Mouse (Mus musculus): Measurements from ENCODE around the gene Tvp23a. TPM values are rescaled to one million over a fixed set of nuclear protein-coding genes. Genes with fewer than 3 reads are reported as not detected.

Gene Tvp23a
- polyA plus RNA-seq, 1 experiment, result 1.2 TPM

DNA sequence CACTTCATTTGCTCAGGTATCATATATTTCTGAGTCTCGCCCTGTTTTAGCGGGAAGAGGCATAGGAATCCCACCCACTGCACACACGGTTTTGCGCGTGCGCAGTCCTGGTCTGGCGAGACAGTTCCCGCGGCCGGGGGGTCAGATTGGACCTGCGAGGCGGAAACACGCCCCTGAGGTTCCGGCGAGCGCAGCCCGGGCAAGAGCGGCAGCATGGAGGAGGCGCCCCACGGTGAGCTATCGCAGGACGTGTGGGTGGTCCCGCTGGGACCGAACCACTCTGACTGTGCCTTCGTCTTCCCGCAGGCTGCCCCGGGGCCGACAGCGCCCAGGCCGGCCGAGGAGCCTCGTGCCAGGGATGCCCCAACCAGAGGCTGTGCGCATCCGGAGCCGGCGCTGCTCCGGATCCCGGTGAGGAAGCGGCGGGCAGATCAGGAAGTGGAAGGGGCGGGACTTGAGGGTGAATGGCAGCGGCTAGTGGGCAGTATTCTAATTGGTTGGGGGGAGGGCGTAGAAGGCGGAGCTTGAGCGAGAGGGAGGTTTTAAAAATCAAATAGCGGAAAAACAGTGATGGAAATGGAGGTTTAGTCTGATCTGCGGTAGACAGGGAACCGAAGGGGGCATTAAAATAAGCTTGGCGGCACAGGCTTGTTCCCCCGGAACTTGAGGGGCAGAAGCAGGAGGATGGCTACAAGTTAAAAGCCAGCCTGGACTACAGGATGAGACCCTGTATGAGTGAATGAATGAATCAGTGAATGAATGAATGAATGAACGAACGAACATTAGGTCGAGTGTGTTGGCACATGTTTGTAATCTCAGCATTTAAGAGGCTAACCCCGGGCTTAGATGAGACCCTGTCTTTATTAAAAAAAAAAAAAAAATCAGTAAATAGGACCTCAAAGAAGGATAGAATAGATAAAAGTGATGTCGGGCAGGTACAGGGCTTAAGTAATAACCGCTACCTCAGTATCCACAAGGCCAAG is 35.1 kb downstream of the Tvp23a start, which contains the start of gene Nubp1:
Nubp1 (plus strand) TSS at position 185 of the 983 bp plus-strand sequence.
- TF ChIP-seq CTCF (IDR thresholded peaks at IDR 0.05; ENCODE audit: insufficient read depth, low read length) (no peak), POLR2A (IDR thresholded peaks at IDR 0.05; ENCODE audit: borderline replicate concordance, extremely low read depth, low read depth, low read length) (peak; percentile 74)
- Histone ChIP-seq H3K4me1 (ENCODE audit: control insufficient read depth, insufficient read depth, low read length) (no peaks in the 10 kb centered on the region; the same call in 1 of the 2 replicates), H3K4me3 (replicated peaks; ENCODE audit: extremely low read depth, low read depth, low read length) (peak within 1 kb of the TSS; percentile 96)
- DNase-seq, result peak; percentile 95
- WGBS, result 2% methylated on average over 56 of the region's 56 CpGs

DNA sequence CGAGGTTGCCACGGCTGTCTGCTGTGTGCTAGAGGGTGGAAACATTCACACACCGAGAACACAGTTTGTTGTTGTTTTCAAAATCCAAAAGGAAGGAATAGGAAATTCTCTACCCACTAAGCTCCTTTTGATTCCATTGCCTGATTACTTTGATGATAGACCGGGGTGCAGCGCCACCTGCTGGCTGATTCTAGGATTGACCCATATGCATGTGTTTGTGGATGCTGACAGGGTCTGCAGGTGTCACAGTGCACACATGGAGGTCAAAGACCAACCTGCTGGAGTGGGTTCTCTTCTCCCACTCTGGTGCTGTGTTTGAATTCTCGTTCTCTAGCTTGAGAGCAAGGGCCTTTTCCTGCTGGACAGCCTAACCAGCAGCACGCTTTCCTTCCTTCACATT is 48.0 kb downstream of the Tvp23a start:
- Histone ChIP-seq H3K4me1 (ENCODE audit: control insufficient read depth, insufficient read depth, low read length) (no peaks in the 10 kb centered on the region), H3K4me3 (replicated peaks; ENCODE audit: extremely low read depth, low read depth, low read length) (no peak overlapping the region)
- WGBS, result 25% methylated on average over 7 of the region's 7 CpGs
- TF ChIP-seq POLR2A (IDR thresholded peaks at IDR 0.05; ENCODE audit: borderline replicate concordance, extremely low read depth, low read depth, low read length) (no peak), CTCF (IDR thresholded peaks at IDR 0.05; ENCODE audit: insufficient read depth, low read length) (peak; percentile 94)
- DNase-seq, result peak; percentile 88

- DNase-seq, result no peak
- no peaks in the 10 kb centered on the region for H3K4me1 ChIP-seq (ENCODE audit: control insufficient read depth, insufficient read depth, low read length)
- WGBS, result 63% methylated on average over 5 of the region's 5 CpGs
Measured at GRCm38 (mm10) chr16:10398755-10399154, 48.4 kb downstream of the Tvp23a start.

GRCm38 (mm10) chr16:10394699-10395540 is 52.2 kb downstream of the Tvp23a start, which contains the start of gene Tekt5:
Gene Tekt5, minus strand, starts transcription at chr16:10395490.
- WGBS, result 9% methylated on average over 37 of the region's 37 CpGs
- DNase-seq, result peak; percentile 77
- peak; percentile 72 for TF ChIP-seq CTCF (IDR thresholded peaks at IDR 0.05; ENCODE audit: insufficient read depth, low read length)
- no peak for TF ChIP-seq POLR2A (IDR thresholded peaks at IDR 0.05; ENCODE audit: borderline replicate concordance, extremely low read depth, low read depth, low read length)
- H3K4me3 ChIP-seq (replicated peaks; ENCODE audit: extremely low read depth, low read depth, low read length), result no peak within 1 kb of the TSS
- no peaks in the 10 kb centered on the region for H3K4me1 ChIP-seq (ENCODE audit: control insufficient read depth, insufficient read depth, low read length)

More at GRCm38 (mm10) chr16:10398755-10399154, 48.4 kb downstream of the Tvp23a start:
- no peak overlapping the region for H3K4me3 ChIP-seq (replicated peaks; ENCODE audit: extremely low read depth, low read depth, low read length)
- TF ChIP-seq POLR2A (IDR thresholded peaks at IDR 0.05; ENCODE audit: borderline replicate concordance, extremely low read depth, low read depth, low read length) (no peak), CTCF (IDR thresholded peaks at IDR 0.05; ENCODE audit: insufficient read depth, low read length) (no peak)

DNA sequence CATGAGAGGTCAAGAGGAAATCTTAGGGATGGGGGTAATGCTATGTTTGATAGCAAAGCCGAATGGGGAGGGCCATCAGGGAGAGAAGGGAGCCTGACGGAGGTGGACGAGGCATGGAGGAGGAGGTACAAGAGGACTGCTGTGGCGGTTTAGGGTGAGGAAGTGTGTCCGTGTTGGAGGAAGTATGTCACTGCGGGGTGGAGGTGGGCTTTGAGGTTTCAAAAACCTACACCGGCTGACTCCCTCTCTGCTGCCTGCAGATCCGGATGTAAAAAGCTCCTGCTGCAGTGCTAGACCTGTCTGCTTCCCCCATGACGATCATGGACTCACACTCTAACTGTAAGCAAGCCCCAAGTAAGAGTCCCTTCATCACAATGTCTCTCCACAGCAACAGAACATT is 54.6 kb downstream of the Tvp23a start:
- Histone ChIP-seq H3K4me1 (ENCODE audit: control insufficient read depth, insufficient read depth, low read length) (no peaks in the 10 kb centered on the region), H3K4me3 (replicated peaks; ENCODE audit: extremely low read depth, low read depth, low read length) (no peak overlapping the region)
- DNase-seq, result no peak
- WGBS, result 69% methylated on average over 9 of the region's 9 CpGs
- TF ChIP-seq POLR2A (IDR thresholded peaks at IDR 0.05; ENCODE audit: borderline replicate concordance, extremely low read depth, low read depth, low read length) (no peak), CTCF (IDR thresholded peaks at IDR 0.05; ENCODE audit: insufficient read depth, low read length) (no peak)

GRCm38 (mm10) chr16:10388634-10389365 is 58.4 kb downstream of the Tvp23a start:
- H3K4me1 ChIP-seq (ENCODE audit: control insufficient read depth, insufficient read depth, low read length), result peaks cover 5% of the 10 kb centered on the region
- 88% methylated on average over 6 of the region's 6 CpGs for WGBS
- DNase-seq, result no peak
- TF ChIP-seq CTCF (IDR thresholded peaks at IDR 0.05; ENCODE audit: insufficient read depth, low read length), result no peak
- no peak for TF ChIP-seq POLR2A (IDR thresholded peaks at IDR 0.05; ENCODE audit: borderline replicate concordance, extremely low read depth, low read depth, low read length)
- H3K4me3 ChIP-seq (replicated peaks; ENCODE audit: extremely low read depth, low read depth, low read length), result no peak overlapping the region

DNA sequence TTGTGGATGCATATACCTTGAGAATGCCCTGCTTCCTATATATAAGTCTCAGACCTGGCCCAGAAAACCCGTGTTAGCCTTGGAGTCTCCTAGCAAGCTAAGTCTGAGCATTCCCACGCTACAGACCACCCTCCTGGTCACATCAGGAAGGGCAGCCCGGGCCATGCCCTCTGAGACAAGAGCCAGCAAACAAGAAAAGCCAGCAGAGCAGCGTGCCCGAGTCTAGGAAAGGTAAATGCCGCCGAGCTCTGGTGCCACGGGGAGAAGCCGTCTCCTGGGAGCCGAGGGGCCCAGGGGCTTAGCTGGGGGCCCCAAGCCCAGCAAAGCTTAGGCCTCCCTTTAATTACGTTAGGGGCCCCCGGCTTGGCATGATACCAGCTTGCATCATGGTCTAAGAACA is 61.9 kb downstream of the Tvp23a start:
- DNase-seq, result no peak
- no peak for TF ChIP-seq POLR2A (IDR thresholded peaks at IDR 0.05; ENCODE audit: borderline replicate concordance, extremely low read depth, low read depth, low read length)
- no peak for TF ChIP-seq CTCF (IDR thresholded peaks at IDR 0.05; ENCODE audit: insufficient read depth, low read length)
- H3K4me1 ChIP-seq (ENCODE audit: control insufficient read depth, insufficient read depth, low read length), result peaks cover 5% of the 10 kb centered on the region
- 81% methylated on average over 12 of the region's 12 CpGs for WGBS
- no peak overlapping the region for H3K4me3 ChIP-seq (replicated peaks; ENCODE audit: extremely low read depth, low read depth, low read length)

DNA sequence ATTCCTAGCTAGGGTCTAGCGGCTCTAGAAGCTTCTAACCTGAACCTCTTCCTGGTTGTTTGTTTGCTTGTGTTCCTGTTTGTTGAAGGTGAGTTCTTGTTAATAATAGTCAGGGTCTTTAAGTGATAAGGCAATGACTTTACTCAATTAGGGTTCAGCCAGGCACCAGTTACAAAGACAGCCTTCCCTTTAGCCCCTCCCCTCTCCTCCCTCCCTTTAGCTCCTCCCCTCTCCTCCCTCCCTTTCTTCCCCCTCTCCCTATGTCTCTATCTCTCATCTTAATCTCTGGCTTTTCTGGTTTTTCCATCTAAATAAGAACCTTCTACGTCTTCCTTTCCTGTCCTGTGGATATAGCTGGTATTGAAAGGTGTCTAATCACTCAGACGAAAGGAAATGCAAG is 62.6 kb downstream of the Tvp23a start:
- 62% methylated on average over 3 of the region's 3 CpGs for WGBS
- DNase-seq, result no peak
- Histone ChIP-seq H3K4me1 (ENCODE audit: control insufficient read depth, insufficient read depth, low read length) (peaks cover 5% of the 10 kb centered on the region), H3K4me3 (replicated peaks; ENCODE audit: extremely low read depth, low read depth, low read length) (no peak overlapping the region)
- TF ChIP-seq CTCF (IDR thresholded peaks at IDR 0.05; ENCODE audit: insufficient read depth, low read length) (no peak), POLR2A (IDR thresholded peaks at IDR 0.05; ENCODE audit: borderline replicate concordance, extremely low read depth, low read depth, low read length) (no peak)
